In genomic region chr8:121926266-121926665, GRCm38 (mm10) we compare ENCODE assay signal across 9 mouse cellular contexts. TPM values are rescaled to one million over a fixed set of nuclear protein-coding genes. Genes with fewer than 3 reads are reported as not detected.
"Had no signal": no experiment of that assay in that cellular context is flagged by ENCODE, and none has a peak within 500 bp of the region (broad histone marks: within the 10 kb centered on the region; RNA-seq: fewer than 3 reads in every experiment).

No protein-coding gene starts in this region.

- H3K27ac ChIP-seq: neural tube, embryonic 13.5 days; neural tube, embryonic 15.5 days; stomach, embryonic 15.5 days; stomach, postnatal 0 days had no signal

- H3K27me3 ChIP-seq: neural tube, embryonic 13.5 days; neural tube, embryonic 15.5 days; stomach, embryonic 15.5 days had no signal

- H3K36me3 ChIP-seq: neural tube, embryonic 13.5 days; neural tube, embryonic 15.5 days; stomach, embryonic 15.5 days had no signal

- H3K4me3 ChIP-seq: neural tube, embryonic 13.5 days; neural tube, embryonic 15.5 days; stomach, embryonic 15.5 days had no signal

- H3K9ac ChIP-seq: neural tube, embryonic 13.5 days; neural tube, embryonic 15.5 days; stomach, embryonic 15.5 days had no signal

- H3K4me2 ChIP-seq: neural tube, embryonic 13.5 days; neural tube, embryonic 15.5 days; stomach, embryonic 15.5 days had no signal

- H3K9me3 ChIP-seq: neural tube, embryonic 13.5 days; neural tube, embryonic 15.5 days; stomach, embryonic 15.5 days had no signal

RNA-seq across cellular contexts. Expression of gene Car5a, which starts 18.4 kb away (rescaled TPM):
- total RNA-seq: neutrophil, adult 5-6 weeks had no signal
- polyA plus RNA-seq: stomach, embryonic 14.5 days; testis, adult 2 months; thymus, adult 2 months; urinary bladder, adult 2 months had no signal
